Mouse (Mus musculus): ENCODE data around the gene Zswim3. TPM values are rescaled to one million over a fixed set of nuclear protein-coding genes. Genes with fewer than 3 reads are reported as not detected.

Gene Zswim3
- polyA plus RNA-seq, 1 experiment: 2.5 TPM

GRCm38 (mm10) chr2:164779481-164780086, 25.3 kb upstream of the Zswim3 start, which contains the start of gene Tnnc2:
Gene Tnnc2, minus strand, starts transcription at chr2:164779967.
- H3K4me3 ChIP-seq (ENCODE audit: extremely low read depth, insufficient read depth, insufficient read length): no peak within 1 kb of the TSS
- H3K27me3 ChIP-seq (ENCODE audit: control insufficient read depth, insufficient read depth, low read length): no peaks in the 10 kb centered on the region
- 89% methylated on average over 8 of the region's 8 CpGs for WGBS
- no peaks in the 10 kb centered on the region for H3K4me1 ChIP-seq (ENCODE audit: control insufficient read depth, insufficient read depth, insufficient read length)
- no peak within 1 kb of the TSS for H3K27ac ChIP-seq (ENCODE audit: insufficient read depth, low read length)
- no peak for DNase-seq (ENCODE audit: low read depth in 1 of 2, low spot score in 2 of 2)
- TF ChIP-seq POLR2A (IDR thresholded peaks at IDR 0.05; ENCODE audit: low read depth, low read length): no peak
- H3K36me3 ChIP-seq (ENCODE audit: control insufficient read depth, insufficient read depth, low read length): no peaks in the 10 kb centered on the region

- H3K4me1 ChIP-seq (ENCODE audit: control insufficient read depth, insufficient read depth, insufficient read length): peaks cover 7% of the 10 kb centered on the region; the same call in 1 of the 2 replicates
- no peak overlapping the region for H3K4me3 ChIP-seq (ENCODE audit: extremely low read depth, insufficient read depth, insufficient read length)
- H3K27me3 ChIP-seq (ENCODE audit: control insufficient read depth, insufficient read depth, low read length): no peaks in the 10 kb centered on the region
- no peak for DNase-seq (ENCODE audit: low read depth in 1 of 2, low spot score in 2 of 2)
- TF ChIP-seq CTCF (IDR thresholded peaks at IDR 0.05; ENCODE audit: extremely low read depth, insufficient read depth, insufficient read length, insufficient replicate concordance) (no peak), POLR2A (IDR thresholded peaks at IDR 0.05; ENCODE audit: low read depth, low read length) (no peak)
- H3K36me3 ChIP-seq (ENCODE audit: control insufficient read depth, insufficient read depth, low read length): no peaks in the 10 kb centered on the region
- 85% methylated on average over 4 of the region's 4 CpGs for WGBS
- no peak overlapping the region for H3K27ac ChIP-seq (ENCODE audit: insufficient read depth, low read length)
Measured at GRCm38 (mm10) chr2:164781876-164782275, 23.0 kb upstream of the Zswim3 start.

DNA sequence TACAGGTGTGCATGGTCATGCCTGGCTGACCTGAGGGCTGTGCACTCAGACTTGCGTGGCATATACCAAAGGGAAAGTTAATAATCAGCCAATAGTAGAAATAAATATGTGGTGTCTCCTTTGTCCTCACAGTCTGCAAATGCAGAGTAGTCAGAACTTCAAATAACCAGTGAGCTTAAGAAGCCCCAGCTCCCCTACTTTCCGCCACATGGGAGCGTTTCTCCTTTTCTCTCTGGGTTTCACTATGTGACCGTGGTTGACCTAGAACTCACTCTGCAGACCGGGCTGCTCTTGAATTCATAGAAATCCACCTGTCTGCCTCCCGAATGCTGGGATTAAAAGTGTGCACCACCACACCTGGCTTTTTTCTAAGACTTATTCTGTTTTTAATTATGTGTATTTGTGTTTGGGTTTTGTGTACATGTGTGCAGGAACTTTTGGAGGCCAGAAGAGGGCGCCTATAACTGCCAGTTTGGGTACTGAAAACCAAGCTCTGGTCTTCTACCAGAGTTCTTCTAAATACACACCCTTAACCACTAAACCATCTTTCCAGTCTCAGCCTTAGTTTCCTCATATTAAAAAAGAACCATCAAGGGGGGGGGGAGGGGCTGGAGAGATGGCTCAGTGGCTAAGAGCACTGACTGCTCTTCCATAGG, 20.8 kb upstream of the Zswim3 start:
- Histone ChIP-seq H3K4me3 (ENCODE audit: extremely low read depth, insufficient read depth, insufficient read length) (no peak overlapping the region), H3K36me3 (ENCODE audit: control insufficient read depth, insufficient read depth, low read length) (no peaks in the 10 kb centered on the region), H3K4me1 (ENCODE audit: control insufficient read depth, insufficient read depth, insufficient read length) (peaks cover 7% of the 10 kb centered on the region; the same call in 1 of the 2 replicates), H3K27ac (ENCODE audit: insufficient read depth, low read length) (no peak overlapping the region), H3K27me3 (ENCODE audit: control insufficient read depth, insufficient read depth, low read length) (no peaks in the 10 kb centered on the region)
- DNase-seq (ENCODE audit: low read depth in 1 of 2, low spot score in 2 of 2): no peak
- TF ChIP-seq POLR2A (IDR thresholded peaks at IDR 0.05; ENCODE audit: low read depth, low read length) (no peak), CTCF (IDR thresholded peaks at IDR 0.05; ENCODE audit: extremely low read depth, insufficient read depth, insufficient read length, insufficient replicate concordance) (no peak)
- WGBS: 76% methylated on average over 7 of the region's 7 CpGs

DNA sequence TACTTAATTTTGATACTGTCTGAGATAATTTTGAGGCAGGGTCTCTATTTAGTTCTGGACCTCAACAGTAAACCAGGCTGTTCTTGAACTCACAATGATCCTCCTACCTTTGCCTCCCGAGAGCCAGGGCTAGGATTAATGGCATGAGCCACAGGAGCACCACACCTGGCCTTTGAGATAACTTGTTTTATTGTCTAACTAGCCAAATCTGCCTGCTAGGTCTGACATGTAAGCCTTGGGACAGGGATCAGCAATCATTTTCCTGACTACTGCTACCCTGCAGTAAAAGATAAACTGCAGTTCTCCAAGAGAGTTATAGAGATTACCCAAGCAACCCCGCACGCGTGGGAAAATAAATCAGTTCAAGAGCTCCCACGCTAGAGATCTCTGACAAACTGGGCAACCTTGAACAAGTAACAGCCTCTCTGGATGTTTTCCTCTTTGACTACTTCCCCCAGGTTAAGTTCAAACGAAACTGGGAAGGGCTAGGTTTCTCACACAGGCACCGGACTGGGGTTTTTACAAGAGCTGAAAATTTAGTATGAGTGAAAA, 20.0 kb upstream of the Zswim3 start:
- Histone ChIP-seq H3K27ac (ENCODE audit: insufficient read depth, low read length) (no peak overlapping the region), H3K27me3 (ENCODE audit: control insufficient read depth, insufficient read depth, low read length) (no peaks in the 10 kb centered on the region), H3K4me3 (ENCODE audit: extremely low read depth, insufficient read depth, insufficient read length) (peak overlapping the region; percentile 85), H3K4me1 (ENCODE audit: control insufficient read depth, insufficient read depth, insufficient read length) (peaks cover 7% of the 10 kb centered on the region; the same call in 1 of the 2 replicates), H3K36me3 (ENCODE audit: control insufficient read depth, insufficient read depth, low read length) (no peaks in the 10 kb centered on the region)
- no peak for DNase-seq (ENCODE audit: low read depth in 1 of 2, low spot score in 2 of 2)
- WGBS: 15% methylated on average over 7 of the region's 7 CpGs
- TF ChIP-seq POLR2A (IDR thresholded peaks at IDR 0.05; ENCODE audit: low read depth, low read length) (no peak), CTCF (IDR thresholded peaks at IDR 0.05; ENCODE audit: extremely low read depth, insufficient read depth, insufficient read length, insufficient replicate concordance) (no peak)

GRCm38 (mm10) chr2:164785481-164786387, 19.2 kb upstream of the Zswim3 start, which contains the start of gene Snx21:
Gene Snx21, plus strand, starts transcription at chr2:164785823.
- DNase-seq (ENCODE audit: low read depth in 1 of 2, low spot score in 2 of 2): peak in 1 of 2 experiments; percentile 47
- H3K36me3 ChIP-seq (ENCODE audit: control insufficient read depth, insufficient read depth, low read length): no peaks in the 10 kb centered on the region
- peak within 1 kb of the TSS; percentile 85 for H3K4me3 ChIP-seq (ENCODE audit: extremely low read depth, insufficient read depth, insufficient read length)
- peaks cover 7% of the 10 kb centered on the region; the same call in 1 of the 2 replicates for H3K4me1 ChIP-seq (ENCODE audit: control insufficient read depth, insufficient read depth, insufficient read length)
- peak within 1 kb of the TSS; percentile 65 for H3K27ac ChIP-seq (ENCODE audit: insufficient read depth, low read length)
- no peaks in the 10 kb centered on the region for H3K27me3 ChIP-seq (ENCODE audit: control insufficient read depth, insufficient read depth, low read length)
- under 1% methylated on average over 87 of the region's 89 CpGs for WGBS
- TF ChIP-seq POLR2A (IDR thresholded peaks at IDR 0.05; ENCODE audit: low read depth, low read length) (no peak), CTCF (IDR thresholded peaks at IDR 0.05; ENCODE audit: extremely low read depth, insufficient read depth, insufficient read length, insufficient replicate concordance) (no peak)

DNA sequence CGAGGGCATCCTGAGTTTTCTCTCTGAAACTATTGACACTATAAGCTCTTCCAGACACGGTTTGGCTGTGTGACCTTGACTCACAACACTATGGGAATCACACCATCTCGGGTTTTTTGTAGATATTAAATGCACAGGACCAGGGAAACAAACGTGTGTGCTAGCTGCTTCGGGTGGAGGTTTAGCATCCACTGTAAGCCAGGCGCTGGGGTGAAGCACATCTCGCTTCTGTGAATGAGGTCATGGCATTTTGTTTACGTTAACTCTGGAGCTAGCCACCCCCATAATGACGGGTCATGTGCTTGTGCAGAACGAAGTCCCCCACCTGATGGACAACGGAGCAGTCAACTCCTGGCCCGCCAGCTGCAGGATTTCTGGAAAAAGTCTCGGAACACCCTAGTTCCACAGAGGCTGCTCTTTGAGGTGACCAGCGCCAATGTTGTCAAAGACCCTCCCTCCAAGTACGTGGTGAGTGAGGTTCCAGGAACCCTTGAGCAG, 18.5 kb upstream of the Zswim3 start:
- Histone ChIP-seq H3K27ac (ENCODE audit: insufficient read depth, low read length) (peak overlapping the region; percentile 65; the same call in 1 of the 2 replicates), H3K36me3 (ENCODE audit: control insufficient read depth, insufficient read depth, low read length) (peaks cover 1% of the 10 kb centered on the region; the same call in 1 of the 2 replicates), H3K4me1 (ENCODE audit: control insufficient read depth, insufficient read depth, insufficient read length) (peaks cover 7% of the 10 kb centered on the region; the same call in 1 of the 2 replicates), H3K4me3 (ENCODE audit: extremely low read depth, insufficient read depth, insufficient read length) (peak overlapping the region; percentile 85; the same call in 1 of the 2 replicates), H3K27me3 (ENCODE audit: control insufficient read depth, insufficient read depth, low read length) (no peaks in the 10 kb centered on the region)
- 27% methylated on average over 15 of the region's 15 CpGs for WGBS
- no peak for TF ChIP-seq CTCF (IDR thresholded peaks at IDR 0.05; ENCODE audit: extremely low read depth, insufficient read depth, insufficient read length, insufficient replicate concordance)
- no peak for TF ChIP-seq POLR2A (IDR thresholded peaks at IDR 0.05; ENCODE audit: low read depth, low read length)
- DNase-seq (ENCODE audit: low read depth in 1 of 2, low spot score in 2 of 2): no peak

Measured in spleen, adult 2 months (tissue).